Mouse (Mus musculus) retina, postnatal 1 day (tissue): ENCODE results near the gene Vmn2r74.

Experiments used
- DNase-seq: peaks from one replicate; pipeline ENCODE4 v3.0.0-alpha.2; 2012

Vmn2r74 gene

GRCm38 (mm10) chr7:85961529-85961928 lies at the start of gene Vmn2r74:
TSS of gene Vmn2r74 (minus strand) at chr7:85961629.
- DNase-seq: no peak

DNA sequence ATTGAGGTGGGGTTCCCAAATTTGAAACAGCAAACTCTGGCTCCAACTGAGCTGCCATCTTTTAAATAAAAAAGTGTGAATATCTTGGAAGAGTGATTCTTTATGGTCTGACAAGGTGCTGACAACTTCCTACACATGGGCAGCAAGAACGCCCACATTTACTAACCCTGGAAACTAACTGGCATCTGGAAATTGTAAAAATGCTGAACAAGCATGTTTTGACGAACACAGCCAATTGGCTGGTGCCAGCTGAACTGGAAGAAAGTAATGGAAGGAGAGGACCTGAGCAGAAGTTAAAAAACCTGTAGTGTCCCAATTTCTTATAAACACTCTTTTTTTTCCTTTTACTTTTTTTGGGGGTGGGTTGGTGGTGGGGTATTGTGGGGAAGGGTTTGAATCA lies 46.1 kb upstream of the Vmn2r74 start:
- DNase-seq: no peak
